Mouse (Mus musculus) layer of hippocampus, adult 2 months (tissue): Measurements from ENCODE around the gene Gm3448. TPM values are rescaled to one million over a fixed set of nuclear protein-coding genes. Genes with fewer than 3 reads are reported as not detected.
"Not testable (repeated sequence)": the region's sequence is repeated elsewhere in the genome, so short reads cannot be mapped to it uniquely, and the experiment has no call there.

Experiments used
- DNase-seq, 2 experiments: peaks; one replicate each; pipeline ENCODE4 v3.0.0; 2022; ENCODE audit warnings: low spot score in 2 of 2
- H3K27ac ChIP-seq: fragments of 200-600 bp; 2 replicates; pipeline ENCODE4 v1.8.1; 2022
- H3K4me3 ChIP-seq: fragments of 200-600 bp; 2 replicates; pipeline ENCODE4 v1.8.1; 2022; ENCODE audit warnings: mild to moderate bottlenecking
- CTCF ChIP-seq: fragments of 200-600 bp; conservative IDR thresholded peaks from 2 replicates; pipeline ENCODE4 v1.8.1; 2022; ENCODE audit warnings: antibody characterized with exemption, mild to moderate bottlenecking, moderate library complexity
- long read RNA-seq, 2 experiments: library from polyadenylated mRNA; stranded (forward); transcript quantifications; one replicate each; pipeline ENCODE4 v2.0.0; 2021; ENCODE audit warnings: borderline mapping rate in 2 of 2
- total RNA-seq, 2 experiments: library from RNA; stranded (reverse); gene quantifications; 2 replicates each; pipeline ENCODE4 v1.2.3; 2021

The Gm3448 gene
- total RNA-seq = 10 to 100 TPM in 1 of 2 experiments, 1 to 10 TPM in 1; 7.8 to 11.3 TPM
- long read RNA-seq, experiment 1, partial matches to known transcripts = 7 of 24 reads
- long read RNA-seq, experiment 1, other reads (novel, unspliced or antisense) = 16 of 24 reads
- long read RNA-seq, experiment 2, partial matches to known transcripts = 8 of 31 reads
- long read RNA-seq, experiment 2, other reads (novel, unspliced or antisense) = 22 of 31 reads

DNA sequence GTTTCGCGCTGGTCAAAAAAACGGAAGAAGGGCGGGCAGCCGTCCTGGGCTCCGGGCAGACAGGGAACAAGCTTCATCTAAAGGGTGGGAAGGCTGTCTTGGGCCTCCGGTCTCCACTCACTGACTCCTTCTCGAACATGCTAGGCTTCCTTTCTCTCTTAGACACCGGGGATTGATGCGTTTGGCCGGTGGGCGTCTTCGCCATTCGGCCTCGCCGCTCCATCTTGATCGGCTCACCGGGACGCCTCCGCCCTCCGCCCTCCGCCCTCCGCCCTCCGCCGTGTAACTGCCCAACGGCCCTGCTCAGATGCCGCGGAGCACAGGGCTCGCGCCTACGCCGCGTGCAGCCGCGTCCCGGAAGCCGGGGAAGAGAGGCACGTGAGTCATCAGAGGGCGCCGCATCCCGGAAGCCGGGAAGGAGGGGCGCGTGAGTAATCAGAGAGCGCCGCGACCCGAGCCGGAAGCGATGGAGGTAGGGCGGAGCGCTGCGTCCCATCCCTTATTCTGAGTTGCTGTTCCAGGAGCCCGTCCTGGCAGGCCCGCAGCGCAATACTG, at the start of gene Gm3448, which contains the start of the genes Ermard and Tcte3:
Gene Gm3448, minus strand, starts transcription at position 363 of the 555 bp plus-strand sequence.
Gene Ermard, plus strand, starts transcription at position 34 of the 555 bp plus-strand sequence.
Gene Tcte3, minus strand, starts transcription at position 314 of the 555 bp plus-strand sequence.
- peak in 1 of 2 experiments; percentile 9 for DNase-seq
- H3K27ac ChIP-seq = not testable (repeated sequence)
- H3K4me3 ChIP-seq = peak within 1 kb of the TSS; percentile 40; the same call in 1 of the 2 replicates

DNA sequence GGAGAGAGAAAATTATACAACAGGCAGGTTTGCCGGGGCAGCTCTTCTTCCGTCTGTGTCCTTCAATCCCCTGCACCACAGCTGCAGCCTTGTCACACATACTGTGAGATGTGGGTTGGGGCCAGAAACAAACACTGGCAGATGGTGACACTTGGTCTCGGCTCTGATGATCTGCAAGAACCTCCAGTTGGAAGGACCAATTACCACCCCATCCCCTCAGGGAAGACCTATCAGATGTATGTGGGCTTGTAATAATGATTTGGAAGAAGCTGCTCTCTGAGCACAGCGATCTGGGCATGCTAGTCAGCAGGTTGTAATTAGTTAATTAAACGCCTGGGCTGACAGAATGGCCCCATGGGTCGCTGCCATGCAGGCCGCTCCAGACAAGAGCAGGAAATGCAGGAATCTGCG, 47.3 kb upstream of the Gm3448 start:
- no peak overlapping the region for H3K4me3 ChIP-seq
- no peak for DNase-seq
- no peak overlapping the region for H3K27ac ChIP-seq
- TF ChIP-seq CTCF = no peak

DNA sequence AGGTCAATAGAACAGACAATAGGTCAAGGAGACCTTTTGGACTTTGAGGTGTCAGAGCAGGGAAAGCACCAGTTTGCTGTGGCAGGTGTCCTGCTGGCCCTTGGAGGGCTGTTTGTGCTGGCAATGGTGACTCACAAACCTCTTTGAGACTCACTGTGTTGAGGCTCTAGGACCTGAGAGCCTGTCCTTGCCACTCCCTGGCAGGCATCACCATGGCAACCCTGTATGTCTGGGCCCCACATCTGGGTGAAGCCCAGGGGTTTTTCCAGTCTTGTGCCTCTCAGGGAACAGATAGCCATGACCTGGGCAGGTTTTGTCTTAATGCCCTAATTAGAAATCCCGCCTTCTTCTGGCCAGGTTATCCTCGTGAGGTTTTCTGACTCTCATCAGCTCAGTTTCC, 46.8 kb upstream of the Gm3448 start:
- Histone ChIP-seq H3K27ac (no peak overlapping the region), H3K4me3 (no peak overlapping the region)
- DNase-seq = no peak
- no peak for TF ChIP-seq CTCF

DNA sequence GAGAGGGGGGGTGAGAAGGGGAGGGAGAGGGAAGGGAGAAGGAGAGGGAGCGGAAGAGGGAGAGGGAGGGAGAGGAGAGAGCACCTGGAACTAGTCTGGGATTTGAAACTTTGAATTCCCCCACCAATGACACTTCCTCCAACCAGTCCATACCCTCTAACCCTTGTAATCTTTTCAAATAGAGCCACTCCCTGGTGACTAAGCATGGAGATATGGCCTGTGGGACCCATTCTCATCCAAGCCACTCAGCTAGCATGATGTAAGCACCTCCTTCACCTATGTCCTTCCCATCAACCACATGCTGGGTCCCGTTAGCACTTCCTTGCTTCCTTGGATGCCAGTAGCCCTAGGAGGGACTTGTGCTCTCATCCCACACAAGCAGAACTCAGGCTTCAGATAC, 43.7 kb upstream of the Gm3448 start:
- Histone ChIP-seq H3K27ac (no peak overlapping the region), H3K4me3 (no peak overlapping the region)
- DNase-seq = no peak
- no peak for TF ChIP-seq CTCF

DNA sequence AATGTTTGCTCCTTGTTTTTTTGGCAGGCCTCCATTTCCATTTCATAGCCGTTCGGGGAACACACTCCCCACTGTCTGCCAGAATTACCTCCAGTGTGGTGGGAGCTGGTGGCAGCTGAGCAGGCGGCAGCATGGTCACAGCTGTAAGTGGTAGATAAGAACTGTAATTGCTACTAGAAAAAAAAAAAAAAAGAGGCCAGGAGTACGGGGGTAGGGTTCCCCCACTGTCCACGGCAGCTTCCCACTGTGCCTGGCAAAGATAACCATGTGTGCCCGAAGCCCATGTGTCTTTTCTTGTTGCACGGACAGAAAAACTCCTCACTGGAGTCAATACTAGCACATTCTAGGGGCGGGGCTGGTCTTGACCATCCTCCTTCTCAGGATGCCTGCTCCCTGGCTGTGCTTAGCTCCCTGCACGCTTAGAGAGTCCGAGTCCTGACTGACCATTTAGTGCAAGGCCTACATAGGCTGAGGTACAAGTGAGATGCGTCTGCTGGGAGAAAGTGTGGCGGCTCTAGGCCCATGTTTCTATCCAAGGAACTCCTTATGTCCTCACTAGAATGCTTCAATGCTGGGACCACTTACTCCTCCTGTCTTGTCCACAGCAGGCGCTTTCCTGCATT, 43.0 kb upstream of the Gm3448 start:
- no peak for DNase-seq
- H3K4me3 ChIP-seq = no peak overlapping the region
- H3K27ac ChIP-seq = no peak overlapping the region
- no peak for TF ChIP-seq CTCF

DNA sequence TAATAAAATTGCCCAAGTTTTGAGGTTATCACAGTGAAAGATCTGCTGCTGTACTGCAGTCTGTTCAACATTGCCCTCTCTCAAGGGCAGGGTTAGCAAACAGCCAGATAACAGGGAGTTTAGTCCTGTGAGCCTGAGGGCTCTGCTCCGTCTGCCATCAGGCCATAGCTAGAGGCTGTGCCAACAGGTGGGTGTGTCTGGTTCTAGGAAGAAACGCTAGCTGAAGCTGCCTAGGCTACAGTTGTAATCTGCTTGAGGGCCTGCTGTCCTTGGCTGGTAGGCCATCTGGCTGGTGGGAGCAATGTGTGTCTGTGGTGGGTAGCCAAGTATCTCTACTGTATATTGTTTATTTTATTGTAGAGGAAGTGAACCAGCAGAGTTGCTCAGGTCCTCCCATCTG, 36.2 kb upstream of the Gm3448 start:
- Histone ChIP-seq H3K27ac (no peak overlapping the region), H3K4me3 (no peak overlapping the region)
- TF ChIP-seq CTCF = no peak
- peak; percentile 33 to 36 for DNase-seq

DNA sequence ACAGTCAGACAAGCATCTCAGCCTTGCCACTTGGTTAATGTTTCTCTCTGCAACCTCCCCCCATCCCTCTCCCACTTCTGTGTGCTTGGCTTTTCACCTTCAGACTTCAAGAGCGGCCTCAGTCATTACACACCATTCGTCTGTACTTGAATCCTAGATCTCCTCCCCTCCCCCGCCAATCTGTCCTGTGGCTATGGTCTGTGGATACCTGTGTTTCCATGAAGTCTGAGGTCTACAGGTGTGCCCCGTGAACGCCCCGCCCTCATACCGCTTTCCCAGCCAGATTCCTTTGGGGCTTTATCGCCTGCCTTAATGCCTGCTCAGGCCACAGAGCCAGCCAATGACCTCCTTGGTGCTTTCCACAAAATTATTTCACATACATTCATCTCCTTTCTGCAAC, 33.7 kb upstream of the Gm3448 start:
- H3K4me3 ChIP-seq = no peak overlapping the region
- TF ChIP-seq CTCF = no peak
- no peak for DNase-seq
- H3K27ac ChIP-seq = no peak overlapping the region

DNA sequence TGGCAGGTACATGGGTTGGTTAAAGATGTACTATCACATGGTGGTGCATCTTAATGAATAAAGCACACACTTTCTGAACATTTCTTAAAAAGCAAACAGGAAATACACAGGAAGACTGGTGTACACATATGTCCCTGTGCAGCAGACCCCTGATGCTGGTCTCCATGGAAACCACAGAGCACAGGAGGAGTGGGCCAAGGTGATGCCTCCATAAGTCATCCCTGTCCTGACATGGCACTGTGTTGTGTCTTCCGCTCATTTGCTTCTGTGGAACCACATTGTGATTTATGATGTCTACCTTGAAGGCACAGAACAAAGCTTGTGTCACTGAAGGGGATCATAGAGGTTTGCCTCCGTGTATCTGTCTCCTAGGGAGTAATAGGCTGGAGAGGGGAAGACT, 30.9 kb upstream of the Gm3448 start:
- H3K27ac ChIP-seq = no peak overlapping the region
- TF ChIP-seq CTCF = no peak
- DNase-seq = no peak
- H3K4me3 ChIP-seq = no peak overlapping the region

DNA sequence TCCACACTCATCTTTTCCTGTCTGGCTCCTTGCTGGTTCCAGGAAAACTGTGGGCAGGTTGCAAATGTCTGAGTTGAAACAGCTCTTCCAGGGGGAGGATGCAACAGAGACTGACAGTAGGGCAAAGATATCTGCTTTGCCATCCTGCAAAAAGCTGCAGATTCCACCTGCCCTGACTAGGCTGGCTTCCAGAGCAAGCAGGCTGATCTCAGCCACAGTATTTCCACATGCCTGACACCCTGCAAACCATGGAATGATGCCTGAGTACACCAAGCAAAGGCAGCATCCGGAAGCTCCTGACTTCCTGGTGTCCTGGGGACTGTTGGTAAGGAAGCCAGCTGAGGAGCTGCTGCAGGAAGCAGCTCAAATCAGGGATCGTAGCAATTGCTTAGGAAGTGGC, 27.8 kb upstream of the Gm3448 start:
- Histone ChIP-seq H3K27ac (no peak overlapping the region), H3K4me3 (no peak overlapping the region)
- peak in 1 of 2 experiments; percentile 41 for DNase-seq
- no peak for TF ChIP-seq CTCF

DNA sequence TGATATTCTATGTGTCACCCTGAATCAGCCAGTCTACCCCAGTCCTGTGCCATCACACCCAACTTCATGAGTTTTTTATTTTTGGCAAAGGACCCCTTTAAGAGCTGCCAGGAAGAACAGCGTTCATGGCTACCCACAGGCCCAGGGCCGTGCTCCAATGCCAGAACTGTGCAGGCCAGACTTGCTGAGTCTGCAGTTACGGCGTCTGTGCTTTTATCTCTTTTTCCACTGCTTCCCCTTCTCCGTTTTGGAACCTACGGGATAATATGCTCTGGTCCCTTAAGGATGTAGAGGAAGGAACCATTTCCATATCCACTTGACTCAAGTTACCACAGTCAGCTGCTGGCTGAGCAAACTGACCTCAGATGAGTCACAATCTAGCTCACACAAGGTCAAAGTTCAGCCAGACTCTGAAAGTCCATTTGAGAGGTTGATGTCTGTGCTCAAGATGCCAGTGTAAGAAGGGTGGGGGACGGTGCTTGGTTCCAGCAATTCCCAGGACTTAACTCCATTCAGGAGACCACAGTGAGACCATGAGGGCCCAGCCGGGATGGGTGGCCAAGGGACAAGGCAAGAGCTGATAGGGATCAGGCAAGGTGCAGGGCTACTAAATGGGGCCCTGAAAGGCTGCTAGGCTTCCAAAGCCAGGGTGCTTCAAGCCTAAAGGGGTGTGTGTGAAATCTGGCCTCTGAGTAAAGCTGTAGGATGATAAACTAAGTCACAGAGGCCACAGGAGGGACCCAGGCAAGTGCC, 26.9 kb upstream of the Gm3448 start:
- DNase-seq = no peak
- Histone ChIP-seq H3K27ac (no peak overlapping the region), H3K4me3 (no peak overlapping the region)
- TF ChIP-seq CTCF = no peak

DNA sequence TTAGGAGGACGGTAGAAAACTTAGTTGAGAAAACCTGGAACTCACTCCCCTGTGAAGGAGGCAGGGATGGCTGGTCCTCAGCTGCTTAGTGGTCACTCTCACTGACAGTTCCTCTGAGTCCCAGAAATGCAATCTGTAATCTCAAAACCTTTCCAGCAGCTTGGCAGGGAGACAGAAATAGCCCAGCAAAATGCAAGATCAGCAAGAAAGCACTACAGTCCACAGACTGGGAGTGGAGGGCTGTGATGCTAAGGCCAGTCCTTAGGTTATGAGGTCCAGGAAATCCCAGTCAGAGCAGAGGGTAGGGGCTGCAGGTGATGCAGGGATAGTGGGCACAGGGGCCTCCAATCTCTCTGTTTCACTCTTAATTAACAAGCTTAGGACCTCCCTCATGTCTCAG, 25.6 kb upstream of the Gm3448 start:
- TF ChIP-seq CTCF = no peak
- Histone ChIP-seq H3K27ac (no peak overlapping the region), H3K4me3 (no peak overlapping the region)
- no peak for DNase-seq

DNA sequence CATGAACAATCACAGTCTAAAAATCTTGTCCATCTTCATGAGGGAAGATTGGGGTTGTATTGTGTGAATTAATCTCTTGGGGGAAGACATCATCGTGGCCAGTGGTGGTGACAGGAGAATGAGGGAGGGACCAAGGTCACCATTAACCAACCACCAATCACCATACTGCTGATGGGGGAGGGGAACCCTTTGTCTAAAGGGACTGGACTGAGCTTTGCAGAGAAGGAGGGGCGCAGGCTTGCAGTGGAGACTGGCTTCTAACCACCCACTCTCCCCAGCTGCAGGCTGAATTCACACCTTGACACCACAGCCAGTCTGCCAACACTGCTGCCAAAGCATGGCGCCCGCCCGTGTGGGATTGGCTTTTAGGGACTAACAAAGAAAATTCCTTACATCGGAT, 24.7 kb upstream of the Gm3448 start:
- DNase-seq = no peak
- H3K4me3 ChIP-seq = peak overlapping the region; percentile 41; the same call in 1 of the 2 replicates
- 0 out of 2 replicates have a peak overlapping the region, but pooled peaks have one; percentile 41 for H3K27ac ChIP-seq
- no peak for TF ChIP-seq CTCF
